Mouse (Mus musculus) v-Abl transformed pro-B cells (cell line): ENCODE results near the gene Amd1.

Source experiments
- in situ Hi-C, 2 experiments: fragments of 400-800 bp; cut with MboI; formaldehyde crosslinking; loops; one replicate each; pipeline ENCODE4 v1.15.1; 2025; ENCODE audit not compliant: unreplicated experiment in 2 of 2

Gene Amd1

GRCm38 (mm10) chr10:40259542-40259941 is 42.4 kb downstream of the Amd1 start:
- in situ Hi-C loops: loop anchor here (5.0 to 25.0 kb wide), 8 partner anchors 43 to 1045 kb away; partner anchors contain the start of genes Ak9 (in 1 of the 2), Amd1 (in 1 of the 2), Cdc40 (in 1 of the 2) and Fig4 (in 1 of the 2)

- in situ Hi-C loops: loop anchor here (5.0 to 25.0 kb wide), 8 partner anchors 43 to 1046 kb away; partner anchors contain the start of genes Ak9 (in 1 of the 2), Amd1 (in 1 of the 2), Cdc40 (in 1 of the 2) and Fig4 (in 1 of the 2)
Observed at GRCm38 (mm10) chr10:40258976-40259375, 43.0 kb downstream of the Amd1 start.

GRCm38 (mm10) chr10:40258401-40258966 is 43.5 kb downstream of the Amd1 start:
- in situ Hi-C loops: loop anchor here (5.0 to 25.0 kb wide), 8 partner anchors 44 to 1046 kb away; partner anchors contain the start of genes Ak9 (in 1 of the 2), Amd1 (in 1 of the 2), Cdc40 (in 1 of the 2) and Fig4 (in 1 of the 2)

GRCm38 (mm10) chr10:40257414-40258255 is 44.4 kb downstream of the Amd1 start, which contains the start of gene Gtf3c6:
Gtf3c6 (minus strand) TSS chr10:40258108.
- in situ Hi-C loops: loop anchor here (5.0 to 25.0 kb wide), 8 partner anchors 45 to 1047 kb away; partner anchors contain the start of genes Ak9 (in 1 of the 2), Amd1 (in 1 of the 2), Cdc40 (in 1 of the 2) and Fig4 (in 1 of the 2)

- in situ Hi-C loops: loop anchor here (5.0 to 25.0 kb wide), 8 partner anchors 46 to 1048 kb away; partner anchors contain the start of genes Ak9 (in 1 of the 2), Amd1 (in 1 of the 2), Cdc40 (in 1 of the 2) and Fig4 (in 1 of the 2)
Observed at GRCm38 (mm10) chr10:40256716-40257115, 45.3 kb downstream of the Amd1 start.

- in situ Hi-C loops: loop anchor here (10.0 to 25.0 kb wide), 4 partner anchors 586 to 1054 kb away; partner anchors contain the start of genes Ak9 (in 1 of the 2), Cdc40 (in 1 of the 2), Fig4 (in 1 of the 2) and Wasf1 (in 1 of the 2)
Observed at GRCm38 (mm10) chr10:40250969-40251368, 51.0 kb downstream of the Amd1 start.

- in situ Hi-C loops: loop anchor here (10.0 to 25.0 kb wide), 4 partner anchors 588 to 1055 kb away; partner anchors contain the start of genes Ak9 (in 1 of the 2), Cdc40 (in 1 of the 2), Fig4 (in 1 of the 2) and Wasf1 (in 1 of the 2)
Observed at GRCm38 (mm10) chr10:40249625-40250024, 52.4 kb downstream of the Amd1 start.

GRCm38 (mm10) chr10:40247166-40247716 is 54.7 kb downstream of the Amd1 start:
- in situ Hi-C loops: no loop called here

GRCm38 (mm10) chr10:40246374-40247165 is 55.4 kb downstream of the Amd1 start, which contains the start of gene Rpf2:
Rpf2 (minus strand) TSS chr10:40247036.
- in situ Hi-C loops: no loop called here

- in situ Hi-C loops: no loop called here
Observed at GRCm38 (mm10) chr10:40237826-40238225, 64.2 kb downstream of the Amd1 start.
